Mouse (Mus musculus) yolk sac, embryonic 10.5 days (tissue): ENCODE data around the gene Zkscan6.

Experiments
- DNase-seq: peaks from one replicate; pipeline ENCODE4 v3.0.0-alpha.2; 2017; ENCODE audit warnings: low spot score

Gene Zkscan6

GRCm38 (mm10) chr11:65806909-65807504, at the start of gene Zkscan6:
TSS of gene Zkscan6 (plus strand) at chr11:65807175.
- DNase-seq, result peak; percentile 97

GRCm38 (mm10) chr11:65759350-65759749, 47.6 kb upstream of the Zkscan6 start:
- DNase-seq, result no peak

- DNase-seq, result no peak
Observed at GRCm38 (mm10) chr11:65760912-65761311, 46.1 kb upstream of the Zkscan6 start.

DNA sequence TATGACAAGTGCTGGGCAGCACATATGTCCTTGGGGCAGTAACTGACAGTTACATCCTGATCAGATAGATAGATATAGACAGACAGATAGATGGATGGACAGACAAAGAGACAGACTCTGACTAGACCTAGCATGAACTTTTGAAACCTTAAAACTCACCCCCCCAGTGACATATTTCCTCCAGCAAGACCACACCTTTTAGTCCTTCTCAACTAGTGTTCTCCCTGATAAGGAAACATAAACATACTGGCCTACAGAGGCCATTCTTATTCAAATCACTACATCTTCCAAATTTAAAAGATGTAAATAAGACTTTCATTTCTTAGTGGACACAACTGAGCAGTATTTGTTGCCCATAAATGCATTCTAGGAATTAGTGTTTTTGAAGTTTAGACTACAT, 38.5 kb upstream of the Zkscan6 start:
- no peak for DNase-seq

GRCm38 (mm10) chr11:65769990-65770389, 37.0 kb upstream of the Zkscan6 start:
- no peak for DNase-seq

DNA sequence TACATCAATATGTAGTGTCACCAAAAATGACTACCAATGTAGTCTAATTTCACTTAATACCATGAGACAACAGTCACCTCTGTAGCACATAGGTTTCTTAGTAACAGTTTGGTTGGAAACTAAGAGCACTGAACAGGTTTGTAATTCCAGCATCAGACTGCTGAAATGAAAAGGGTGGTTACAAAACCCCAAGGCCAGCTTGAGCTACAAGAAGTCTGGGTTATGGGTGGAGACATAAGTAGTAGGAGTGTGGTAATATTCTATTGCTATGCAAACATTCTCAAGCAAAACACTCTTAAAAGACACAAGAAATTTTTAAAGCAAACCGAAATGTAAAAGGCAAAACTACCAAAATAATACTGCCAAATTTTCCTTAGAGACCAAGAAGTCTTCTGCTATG, 35.4 kb upstream of the Zkscan6 start:
- no peak for DNase-seq

- no peak for DNase-seq
Observed at GRCm38 (mm10) chr11:65773535-65773934, 33.4 kb upstream of the Zkscan6 start.

DNA sequence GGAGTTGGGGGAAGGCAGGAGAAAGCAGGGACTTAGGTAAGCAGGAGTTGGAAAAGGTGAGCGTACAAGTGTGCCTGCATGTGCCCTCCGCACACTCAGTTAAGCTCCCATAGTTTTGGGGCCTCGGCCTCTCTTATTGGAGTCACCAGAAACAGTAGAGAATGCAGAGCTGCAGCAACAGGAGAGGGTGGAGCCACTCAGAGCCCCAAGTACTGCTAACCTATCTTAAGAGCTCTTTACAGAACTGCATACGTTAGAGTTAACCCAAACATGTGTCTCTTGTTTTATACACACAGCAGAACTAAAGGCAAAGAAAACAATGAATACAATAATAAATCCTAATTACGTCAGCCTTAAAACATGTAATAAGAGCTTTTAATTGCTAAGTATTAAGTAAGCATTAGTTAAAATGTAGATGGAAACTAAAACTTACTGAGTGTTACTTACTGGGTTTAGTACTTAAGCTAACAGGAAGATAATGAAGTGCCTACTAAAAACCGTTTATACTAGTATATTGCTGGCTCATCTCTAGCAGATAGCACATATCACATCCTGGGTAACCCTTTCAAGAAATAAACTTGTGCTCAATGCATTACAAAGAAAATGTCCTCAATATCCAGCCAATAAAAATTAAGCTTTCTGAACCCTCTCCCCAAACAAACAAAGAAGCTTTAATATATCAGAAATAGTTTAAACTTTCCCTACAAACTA, 32.9 kb upstream of the Zkscan6 start:
- no peak for DNase-seq

- peak; percentile 50 for DNase-seq
Observed at GRCm38 (mm10) chr11:65776906-65777611, 29.9 kb upstream of the Zkscan6 start.

DNA sequence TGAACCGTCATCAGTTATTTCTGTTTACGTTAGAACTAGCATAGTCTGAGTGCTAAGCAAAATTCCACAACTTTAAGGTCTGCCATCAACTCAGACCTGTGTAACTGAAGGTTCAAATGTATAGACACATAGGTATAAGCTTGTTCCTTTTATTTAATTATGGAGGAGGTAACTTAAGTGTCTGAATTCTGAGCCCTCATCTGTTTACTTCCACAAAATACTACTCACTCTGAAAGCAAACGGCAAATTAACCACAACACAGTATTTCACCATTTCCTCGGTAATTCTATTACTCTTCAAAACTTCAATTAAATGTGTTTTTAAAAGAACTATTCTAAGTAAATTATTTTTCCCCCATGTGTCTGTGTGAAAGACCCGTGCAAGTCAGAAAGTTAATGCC, 29.2 kb upstream of the Zkscan6 start:
- DNase-seq, result no peak

DNA sequence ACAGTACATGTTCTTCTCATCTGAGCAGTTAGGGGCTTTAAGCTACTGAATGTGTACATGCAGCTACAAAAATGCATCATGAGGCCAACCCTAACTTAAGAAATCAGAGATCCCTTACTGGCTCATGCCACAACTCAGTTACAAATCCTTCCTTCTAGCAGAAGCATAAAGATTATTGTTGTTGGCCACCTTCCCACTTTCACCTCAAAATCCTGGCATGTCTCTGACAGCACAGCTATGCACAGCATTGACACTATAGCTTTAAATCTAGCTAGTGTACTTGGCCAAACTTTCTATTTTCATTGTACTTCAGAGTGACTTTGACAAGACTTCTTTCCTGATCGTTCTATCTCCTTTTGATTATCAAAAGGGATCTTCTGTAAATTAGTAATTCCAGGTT, 27.9 kb upstream of the Zkscan6 start:
- no peak for DNase-seq

GRCm38 (mm10) chr11:65779578-65779977, 27.4 kb upstream of the Zkscan6 start:
- DNase-seq, result no peak

GRCm38 (mm10) chr11:65781596-65781995, 25.4 kb upstream of the Zkscan6 start:
- DNase-seq, result no peak

DNA sequence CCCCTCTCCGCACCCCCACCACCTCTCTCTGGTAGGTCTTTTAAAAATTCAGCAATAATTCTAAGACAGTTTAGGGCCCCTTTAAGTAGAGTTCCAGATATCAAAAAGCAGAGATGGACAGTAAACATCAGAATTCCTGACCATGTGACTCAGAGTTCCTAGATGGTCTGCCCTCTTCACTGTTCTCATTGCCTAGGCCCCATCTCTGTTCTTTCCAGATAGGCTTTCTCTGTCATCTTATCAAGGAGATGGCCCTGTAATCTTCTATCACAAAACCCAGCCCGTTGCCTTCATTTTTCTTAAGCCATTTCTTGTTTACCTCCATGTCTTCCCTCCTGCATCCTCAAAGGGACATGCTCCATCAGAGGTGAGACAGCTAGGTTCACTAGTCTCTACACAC, 20.8 kb upstream of the Zkscan6 start:
- no peak for DNase-seq

DNA sequence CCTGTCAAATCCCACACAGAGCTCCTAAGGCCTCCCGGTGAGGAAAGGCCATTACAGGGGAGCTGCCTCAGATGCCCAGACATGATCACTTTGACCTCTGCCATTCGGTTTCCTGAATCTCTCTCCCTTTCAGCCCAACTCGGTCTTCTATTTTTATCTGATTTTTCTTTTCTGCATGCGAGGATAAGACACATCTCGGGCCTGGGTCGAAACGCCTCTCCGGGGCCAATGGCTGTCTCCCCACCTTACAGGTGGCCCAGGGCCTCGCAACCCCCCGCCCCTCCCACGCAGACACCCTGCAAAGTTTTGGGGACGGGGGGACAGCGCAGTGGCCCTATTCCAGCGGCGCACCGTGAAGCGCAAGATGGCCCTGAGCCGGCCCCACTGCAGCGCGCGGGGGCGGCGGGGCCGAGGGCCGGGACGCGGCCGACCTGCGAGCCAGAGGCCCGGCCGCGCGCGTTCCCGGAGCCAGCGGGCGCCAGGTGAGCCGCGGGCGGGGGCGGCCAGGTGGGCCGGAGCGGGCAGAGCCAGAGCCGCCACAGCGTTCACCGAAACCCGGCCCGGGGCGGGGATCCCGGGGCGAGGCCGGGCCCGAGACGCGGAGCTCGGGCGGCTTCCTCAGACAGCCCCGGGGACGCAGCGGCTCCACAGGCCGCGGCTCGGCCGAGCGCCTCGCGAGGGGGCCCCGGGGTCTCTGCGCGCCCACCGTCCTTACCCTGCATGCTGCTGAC, 19.4 kb upstream of the Zkscan6 start:
- DNase-seq, result peak; percentile 49

GRCm38 (mm10) chr11:65788154-65788553, 18.8 kb upstream of the Zkscan6 start, which contains the start of gene Map2k4:
TSS of gene Map2k4 (minus strand) at chr11:65788297.
- DNase-seq, result peak; percentile 94

- no peak for DNase-seq
Observed at GRCm38 (mm10) chr11:65794428-65795219, 12.4 kb upstream of the Zkscan6 start.

DNA sequence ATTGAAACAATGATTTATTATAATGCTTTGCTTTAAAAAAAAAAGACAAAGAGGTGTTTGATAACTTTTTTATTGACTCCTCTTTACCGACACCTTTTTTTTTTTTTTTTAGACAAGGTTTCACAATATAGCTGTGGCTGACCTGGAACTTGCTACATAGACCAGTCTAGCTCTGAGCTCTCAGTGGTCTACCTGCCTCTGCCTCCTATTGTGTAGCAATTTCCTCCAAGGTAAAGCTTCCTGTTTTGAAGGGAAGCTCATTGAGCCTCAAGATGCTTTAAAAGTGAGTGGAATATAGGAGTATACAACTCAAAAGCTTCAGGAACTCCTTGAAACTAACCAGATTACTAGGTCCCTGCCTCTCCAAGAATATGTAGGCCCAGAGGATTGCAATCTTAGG, 11.1 kb upstream of the Zkscan6 start:
- no peak for DNase-seq

- DNase-seq, result no peak
Observed at GRCm38 (mm10) chr11:65801899-65802298, 5.1 kb upstream of the Zkscan6 start.

DNA sequence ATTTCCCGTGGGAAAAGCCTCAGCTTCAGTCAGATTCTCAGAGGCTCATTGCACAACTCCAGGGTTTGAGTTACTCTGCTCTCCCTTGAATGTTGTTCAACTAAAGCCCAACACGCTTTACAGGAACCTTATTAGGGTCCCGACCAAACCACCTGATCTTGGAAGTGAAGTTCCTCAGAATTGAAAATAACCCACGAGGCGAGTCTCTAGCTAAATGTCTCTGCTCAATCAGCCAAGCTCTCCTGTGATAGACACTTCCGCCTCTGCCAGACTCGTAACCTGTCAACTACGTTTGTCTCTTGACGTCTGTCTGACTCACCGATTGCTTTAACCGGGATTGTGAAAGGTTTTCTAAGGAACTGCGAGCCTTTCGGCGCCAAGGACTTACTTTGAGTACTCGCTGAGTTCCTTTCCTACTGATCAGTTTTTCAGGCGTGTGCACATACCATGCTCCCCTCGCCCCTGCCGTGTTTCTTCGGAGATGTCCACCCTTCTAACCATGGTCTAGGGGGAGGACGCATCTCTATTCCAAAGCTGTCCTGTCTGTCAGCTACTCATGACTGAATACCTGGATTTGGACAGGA, 562 bp upstream of the Zkscan6 start:
- DNase-seq, result no peak

DNA sequence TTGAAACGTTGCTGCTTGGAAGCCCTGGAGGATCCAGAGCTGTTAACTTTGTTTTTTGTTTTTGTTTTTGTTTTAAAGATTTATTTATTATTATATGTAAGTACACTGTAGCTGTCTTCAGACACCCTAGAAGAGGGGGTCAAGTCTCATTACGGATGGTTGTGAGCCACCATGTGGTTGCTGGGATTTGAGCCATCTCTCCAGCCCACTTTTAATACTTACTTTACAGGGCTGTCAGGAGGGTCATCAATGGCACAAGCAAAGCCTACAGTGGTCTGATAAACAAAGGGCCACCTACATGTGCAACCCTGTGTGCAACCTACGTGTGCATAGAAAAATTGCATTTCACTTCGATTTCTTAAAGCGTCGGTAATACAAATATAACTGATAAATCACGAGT, 626 bp downstream of the Zkscan6 start:
- no peak for DNase-seq
